Mouse (Mus musculus) myocyte (in vitro differentiated cells): ENCODE data around the gene Wbp1l. TPM values are rescaled to one million over a fixed set of nuclear protein-coding genes. Genes with fewer than 3 reads are reported as not detected.
A peak's percentile ranks its signal among the peaks of the same experiment; 100 is the strongest.

Experiments used
- H3K27me3 ChIP-seq: one replicate; pipeline ENCODE4 v1.6.1; 2011; ENCODE audit not compliant: control insufficient read depth, insufficient read depth, insufficient read length
- H3K36me3 ChIP-seq: one replicate; pipeline ENCODE4 v1.6.1; 2011; ENCODE audit not compliant: control insufficient read depth, insufficient read depth
- H3K4me2 ChIP-seq: one replicate; pipeline ENCODE4 v1.6.1; 2011; ENCODE audit warnings: low read depth, control low read depth
- H3K4me3 ChIP-seq: one replicate; pipeline ENCODE4 v1.5.1; 2011; ENCODE audit warnings: mild to moderate bottlenecking, control low read depth, moderate library complexity
- H3K79me2 ChIP-seq: one replicate; pipeline ENCODE4 v1.6.1; 2011; ENCODE audit not compliant: control insufficient read depth, insufficient read depth
- H3ac ChIP-seq: one replicate; pipeline ENCODE4 v1.6.1; 2011; ENCODE audit not compliant: control insufficient read depth, insufficient read length
- CEBPB ChIP-seq: IDR thresholded peaks from 2 replicates; pipeline ENCODE4 v1.6.1; 2011; ENCODE audit warnings: mild to moderate bottlenecking, moderate library complexity; ENCODE audit not compliant: poor library complexity, insufficient read depth, severe bottlenecking
- E2F4 ChIP-seq: IDR thresholded peaks from one replicate; pipeline ENCODE4 v1.6.1; 2011; ENCODE audit warnings: mild to moderate bottlenecking, control low read depth, moderate library complexity; ENCODE audit not compliant: insufficient read depth
- MAX ChIP-seq: IDR thresholded peaks from one replicate; pipeline ENCODE4 v1.6.1; 2011; ENCODE audit warnings: low read depth, mild to moderate bottlenecking, control low read depth
- MYOD1 ChIP-seq, 3 experiments: IDR thresholded peaks; one replicate each; pipeline ENCODE4 v1.6.1; 2011; ENCODE audit warnings: control low read depth in 2 of 3, low read depth in 2 of 3, mild to moderate bottlenecking in 2 of 3, moderate library complexity in 1 of 3; ENCODE audit not compliant: insufficient read length in 2 of 3, control insufficient read depth in 1 of 3
- MYOG ChIP-seq, 3 experiments: IDR thresholded peaks; one replicate each; pipeline ENCODE4 v1.6.1; 2011; ENCODE audit warnings: control low read depth in 2 of 3, low read depth in 2 of 3, mild to moderate bottlenecking in 2 of 3; ENCODE audit not compliant: insufficient read length in 2 of 3, control insufficient read depth in 1 of 3, insufficient read depth in 1 of 3
- POLR2A ChIP-seq: IDR thresholded peaks from one replicate; pipeline ENCODE4 v1.6.1; 2011; ENCODE audit warnings: low read depth, mild to moderate bottlenecking, control low read depth, moderate library complexity; ENCODE audit not compliant: insufficient read length
- POLR2AphosphoS2 ChIP-seq: IDR thresholded peaks from one replicate; pipeline ENCODE4 v1.6.1; 2011; ENCODE audit warnings: low read depth, control low read depth; ENCODE audit not compliant: insufficient read length
- REST ChIP-seq: IDR thresholded peaks from one replicate; pipeline ENCODE4 v1.6.1; 2011; ENCODE audit warnings: mild to moderate bottlenecking, control low read depth, moderate library complexity; ENCODE audit not compliant: insufficient read depth, insufficient read length
- SRF ChIP-seq: IDR thresholded peaks from one replicate; pipeline ENCODE4 v1.6.1; 2011; ENCODE audit warnings: low read depth; ENCODE audit not compliant: control insufficient read depth, insufficient read length
- TCF12 ChIP-seq: IDR thresholded peaks from one replicate; pipeline ENCODE4 v1.6.1; 2011; ENCODE audit warnings: mild to moderate bottlenecking, control low read depth; ENCODE audit not compliant: poor library complexity, insufficient read depth, severe bottlenecking
- TCF3 ChIP-seq: IDR thresholded peaks from one replicate; pipeline ENCODE4 v1.6.1; 2011; ENCODE audit warnings: low read depth, control low read depth; ENCODE audit not compliant: insufficient read length
- USF1 ChIP-seq: IDR thresholded peaks from one replicate; pipeline ENCODE4 v1.6.1; 2011; ENCODE audit warnings: low read depth, mild to moderate bottlenecking, control low read depth, moderate library complexity
- polyA plus RNA-seq: library from polyadenylated mRNA; unstranded; fragments of >200 nt; fragmentation: generic; extraction: Trizol; gene quantifications from one replicate; pipeline ENCODE4 v1.2.1, GENCODE M21; 2012; ENCODE audit warnings: missing spikeins

The Wbp1l gene
- polyA plus RNA-seq, 1 experiment = 39.8 TPM

GRCm38 (mm10) chr19:46644343-46644792, 45.5 kb downstream of the Wbp1l start:
- Histone ChIP-seq H3K36me3 (no peaks in the 10 kb centered on the region), H3K4me2 (peak overlapping the region; percentile 76), H3K4me3 (no peak overlapping the region), H3ac (no peak overlapping the region), H3K27me3 (no peaks in the 10 kb centered on the region), H3K79me2 (peaks cover 13% of the 10 kb centered on the region)
- TF ChIP-seq USF1 (no peak), MYOD1 (IDR thresholded peaks at IDR 0.05; ENCODE audit: control insufficient read depth in 1 of 3, insufficient read length in 2 of 3, low read depth in 2 of 3) (no peak), CEBPB (no peak), MAX (no peak), E2F4 (no peak), POLR2AphosphoS2 (no peak), SRF (no peak), TCF3 (no peak), MYOG (IDR thresholded peaks at IDR 0.05; ENCODE audit: control insufficient read depth in 1 of 3, insufficient read depth in 1 of 3, insufficient read length in 2 of 3, low read depth in 2 of 3) (no peak), TCF12 (no peak), POLR2A (no peak), REST (no peak)

GRCm38 (mm10) chr19:46644793-46645602, 46.1 kb downstream of the Wbp1l start:
- H3K36me3 ChIP-seq = no peaks in the 10 kb centered on the region
- peak overlapping the region; percentile 76 for H3K4me2 ChIP-seq
- H3K27me3 ChIP-seq = no peaks in the 10 kb centered on the region
- TF ChIP-seq SRF = no peak
- TF ChIP-seq POLR2AphosphoS2 = peak; percentile 16
- peak; percentile 66 for TF ChIP-seq TCF12
- peak; percentile 17 for TF ChIP-seq POLR2A
- TF ChIP-seq REST = no peak
- no peak for TF ChIP-seq E2F4
- TF ChIP-seq MYOG (IDR thresholded peaks at IDR 0.05; ENCODE audit: control insufficient read depth in 1 of 3, insufficient read depth in 1 of 3, insufficient read length in 2 of 3, low read depth in 2 of 3) = peak; percentile 57 to 87 (median 66)
- TF ChIP-seq MYOD1 (IDR thresholded peaks at IDR 0.05; ENCODE audit: control insufficient read depth in 1 of 3, insufficient read length in 2 of 3, low read depth in 2 of 3) = peak; percentile 41 to 89 (median 87)
- peaks cover 13% of the 10 kb centered on the region for H3K79me2 ChIP-seq
- H3ac ChIP-seq = no peak overlapping the region
- H3K4me3 ChIP-seq = no peak overlapping the region

DNA sequence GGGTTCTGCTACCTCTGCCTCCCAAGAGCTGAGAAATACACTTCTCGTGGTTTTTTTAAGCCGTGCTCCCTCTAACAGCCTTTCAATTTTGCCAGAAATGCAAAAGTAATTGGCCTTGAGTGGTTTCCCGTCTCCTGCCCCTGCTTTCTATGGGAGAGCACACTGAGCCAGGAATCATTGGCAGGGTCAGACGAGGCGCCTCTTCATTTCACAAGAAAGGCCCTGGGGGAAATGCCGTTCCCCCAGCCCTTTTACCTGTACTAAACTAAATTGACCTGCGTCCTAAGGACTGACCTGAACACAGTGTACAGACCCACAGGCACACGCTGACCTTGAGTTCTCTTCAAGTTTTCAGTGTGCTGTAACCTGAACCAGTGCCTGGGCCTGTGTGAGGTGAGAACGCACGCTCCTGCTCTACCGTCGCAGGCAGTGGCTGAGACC, 47.2 kb downstream of the Wbp1l start:
- Histone ChIP-seq H3K27me3 (no peaks in the 10 kb centered on the region), H3K36me3 (no peaks in the 10 kb centered on the region), H3K4me3 (no peak overlapping the region), H3ac (no peak overlapping the region), H3K4me2 (peak overlapping the region; percentile 76), H3K79me2 (peaks cover 13% of the 10 kb centered on the region)
- no peak for TF ChIP-seq TCF12
- peak in 1 of 3 experiments; percentile 22 for TF ChIP-seq MYOD1 (IDR thresholded peaks at IDR 0.05; ENCODE audit: control insufficient read depth in 1 of 3, insufficient read length in 2 of 3, low read depth in 2 of 3)

DNA sequence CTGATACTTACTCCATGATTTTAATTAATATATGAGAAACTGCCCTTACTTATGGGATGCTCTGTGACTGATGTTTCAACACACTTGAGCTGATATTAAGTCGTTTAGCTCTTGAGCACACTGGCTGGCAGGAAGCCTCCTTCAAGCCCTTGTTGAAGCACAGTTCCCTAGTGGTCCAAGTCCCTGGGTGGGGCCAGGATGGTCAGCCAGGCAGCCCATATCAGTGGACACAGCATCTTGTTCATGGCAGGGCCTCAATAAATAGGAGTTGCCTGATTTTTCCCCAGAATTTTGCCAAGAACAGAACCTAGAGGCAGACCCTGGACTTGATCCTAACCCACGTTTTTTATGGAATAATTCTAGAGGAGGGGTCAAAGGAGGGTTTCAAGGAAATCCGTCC, 48.4 kb downstream of the Wbp1l start:
- peaks cover 3% of the 10 kb centered on the region for H3K36me3 ChIP-seq

More for the DNA sequence above, 48.4 kb downstream of the Wbp1l start:
- Histone ChIP-seq H3K4me3 (no peak overlapping the region), H3ac (no peak overlapping the region), H3K4me2 (peak overlapping the region; percentile 37), H3K27me3 (no peaks in the 10 kb centered on the region), H3K79me2 (peaks cover 13% of the 10 kb centered on the region)
- TF ChIP-seq USF1 (no peak), MAX (no peak), MYOG (IDR thresholded peaks at IDR 0.05; ENCODE audit: control insufficient read depth in 1 of 3, insufficient read depth in 1 of 3, insufficient read length in 2 of 3, low read depth in 2 of 3) (no peak), SRF (no peak), MYOD1 (IDR thresholded peaks at IDR 0.05; ENCODE audit: control insufficient read depth in 1 of 3, insufficient read length in 2 of 3, low read depth in 2 of 3) (no peak), TCF3 (no peak), CEBPB (no peak), POLR2A (no peak), E2F4 (no peak), POLR2AphosphoS2 (no peak), TCF12 (no peak), REST (no peak)
